Mouse (Mus musculus): ENCODE measurements around the gene Gm6793. TPM values are rescaled to one million over a fixed set of nuclear protein-coding genes. Genes with fewer than 3 reads are reported as not detected.

The Gm6793 gene
- polyA plus RNA-seq (2012; rRNA removed): not detected in 2 replicates

DNA sequence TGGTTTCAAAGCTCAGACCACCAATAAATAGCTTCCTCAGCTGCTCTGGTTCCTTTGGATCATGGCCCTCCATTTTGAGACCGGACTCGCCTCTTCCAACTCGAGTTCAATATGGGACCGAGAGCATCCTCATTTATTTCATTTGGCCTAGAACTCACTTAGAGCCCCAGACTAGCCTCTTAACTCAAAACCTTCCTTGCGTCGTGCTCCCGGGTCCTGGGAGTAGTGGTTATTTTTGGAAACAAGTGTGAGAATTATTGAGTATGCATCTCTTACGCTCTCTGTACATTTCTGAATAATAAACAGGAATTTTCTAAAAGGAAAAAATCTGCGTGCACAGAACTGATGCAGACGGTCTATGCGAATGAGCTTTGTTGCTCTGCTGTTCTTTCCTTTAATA, at the start of gene Gm6793:
Gene Gm6793 (minus strand): TSS at position 101 of the 400 bp plus-strand sequence.

DNA sequence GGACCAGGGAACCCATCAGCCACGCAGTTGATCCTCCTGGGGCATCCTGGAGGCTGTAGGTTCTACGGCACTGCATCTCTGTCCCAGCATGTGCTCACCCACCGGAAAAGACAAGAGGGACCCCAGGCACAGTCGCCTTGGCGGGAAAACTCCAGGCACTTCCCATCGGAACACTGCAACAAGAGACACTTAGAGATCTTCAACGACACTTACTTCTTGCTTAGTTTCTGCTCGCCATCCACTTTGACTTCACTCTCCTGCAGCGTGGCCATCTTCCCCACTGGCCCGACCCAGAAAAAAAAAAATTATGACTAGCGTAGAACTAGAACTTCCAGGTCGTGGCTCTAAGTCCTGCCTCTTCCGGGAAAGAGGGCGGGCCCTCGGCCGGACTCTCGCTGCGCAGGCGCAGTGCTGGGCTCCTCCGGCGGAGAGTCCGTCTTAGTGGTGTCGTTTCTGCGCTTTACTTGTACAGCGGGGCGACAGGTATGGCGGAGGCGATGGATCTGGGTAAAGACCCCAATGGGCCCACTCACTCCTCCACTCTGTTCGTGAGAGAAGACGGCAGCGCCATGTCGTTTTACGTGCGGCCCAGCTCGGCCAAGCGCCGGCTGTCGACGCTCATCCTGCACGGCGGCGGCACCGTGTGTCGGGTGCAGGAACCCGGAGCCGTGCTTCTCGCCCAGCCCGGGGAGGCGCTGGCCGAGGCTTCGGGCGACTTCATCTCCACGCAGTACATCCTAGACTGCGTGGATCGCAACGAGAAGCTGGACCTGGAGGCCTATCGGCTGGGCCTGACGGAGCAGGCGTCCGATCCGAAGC, 3.6 kb downstream of the Gm6793 start, which contains the start of the genes Kars and Terf2ip:
Gene Kars (minus strand): TSS at position 327 of the 819 bp plus-strand sequence.
Gene Terf2ip (plus strand): TSS at position 402 of the 819 bp plus-strand sequence.

DNA sequence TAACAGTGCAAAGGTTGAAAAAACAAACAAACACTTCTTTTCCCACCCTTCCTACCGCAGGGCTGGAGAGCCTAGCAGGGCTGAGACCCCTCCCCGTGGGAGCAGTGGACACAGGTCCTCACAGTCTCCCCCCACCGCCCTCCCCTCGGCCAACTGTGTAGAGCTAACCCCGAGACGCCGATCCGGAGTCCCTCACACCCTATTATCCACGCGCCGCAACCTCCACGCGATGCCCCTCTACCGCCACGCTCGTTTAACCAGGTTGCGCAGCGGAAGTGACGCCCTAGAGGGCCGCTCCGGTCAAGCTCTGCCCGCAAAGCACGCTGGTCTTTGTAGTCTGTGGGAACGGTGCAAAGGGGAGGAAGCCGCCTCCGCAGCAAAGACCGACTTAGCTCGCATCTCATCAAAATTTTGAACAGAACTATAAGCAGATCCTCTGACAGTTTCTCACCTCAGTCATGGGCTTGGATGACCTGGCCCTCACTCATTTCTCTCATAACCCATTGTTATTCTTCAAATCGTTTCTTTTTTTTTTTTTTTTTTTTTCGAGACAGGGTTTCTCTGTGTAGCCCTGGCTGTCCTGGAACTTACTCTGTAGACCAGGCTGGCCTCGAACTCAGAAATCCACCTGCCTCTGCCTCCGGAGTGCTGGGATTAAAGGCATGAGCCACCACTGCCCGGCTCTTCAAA, 22.7 kb downstream of the Gm6793 start, which contains the start of gene Adat1:
Gene Adat1 (minus strand): TSS at position 290 of the 690 bp plus-strand sequence.

Other genes starting within 250 kb of the Gm6793 start
- gene Cfdp1, start 160.7 kb downstream of the Gm6793 start, polyA plus RNA-seq (2012; rRNA removed): 1.6 and 2.8 TPM in 2 replicates
- 3.1 and 3.2 TPM in 2 replicates for gene Tmem170, start 138.3 kb downstream of the Gm6793 start, polyA plus RNA-seq (2012; rRNA removed)
- 0.60 and 0.97 TPM in 2 replicates for gene Chst5, start 104.6 kb downstream of the Gm6793 start, polyA plus RNA-seq (2012; rRNA removed)
- gene Tmem231, start 81.2 kb downstream of the Gm6793 start, polyA plus RNA-seq (2012; rRNA removed): 13.9 and 16.6 TPM in 2 replicates
- 7.7 and 18.7 TPM in 2 replicates for gene Gabarapl2, start 74.3 kb downstream of the Gm6793 start, polyA plus RNA-seq (2012; rRNA removed)
- gene Adat1, start 22.7 kb downstream of the Gm6793 start, polyA plus RNA-seq (2012; rRNA removed): 3.3 and 4.4 TPM in 2 replicates
- 49.8 and 61.8 TPM in 2 replicates for gene Kars, start 3.7 kb downstream of the Gm6793 start, polyA plus RNA-seq (2012; rRNA removed)
- 17.7 and 21.8 TPM in 2 replicates for gene Terf2ip, start 3.6 kb downstream of the Gm6793 start, polyA plus RNA-seq (2012; rRNA removed)